Mouse (Mus musculus) cerebral cortex, adult 2 months (tissue): Measurements from ENCODE around the gene Nars2.

Source experiments
- WGBS: fragments of 180-500 bp; shearing (Covaris S2); methylation state at CpG from one replicate; pipeline ENCODE4 v1.1.7; 2018; 5-methylcytosine and 5-hydroxymethylcytosine counted together

Gene Nars2

DNA sequence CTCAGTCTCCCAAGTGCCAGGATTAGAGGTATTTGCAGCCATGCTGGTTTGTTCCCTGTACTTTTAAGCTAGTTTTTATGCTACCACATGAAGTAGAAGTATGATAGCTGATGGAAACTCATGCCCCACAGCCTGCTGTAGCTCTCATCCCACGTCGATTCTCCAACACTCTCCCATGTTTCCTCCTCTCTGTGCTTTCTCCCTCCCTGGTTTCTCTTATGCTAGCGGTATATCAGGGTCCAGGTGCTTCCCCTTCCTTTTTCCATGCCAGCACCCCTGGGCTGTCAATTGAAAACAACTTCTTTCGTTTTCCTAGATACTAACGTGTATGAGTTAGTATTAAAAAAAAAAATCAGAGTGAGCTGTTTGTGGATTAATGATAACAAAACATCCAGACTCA, 120.8 kb downstream of the Nars2 start:
- WGBS, result 79% methylated on average over 5 of the region's 5 CpGs

DNA sequence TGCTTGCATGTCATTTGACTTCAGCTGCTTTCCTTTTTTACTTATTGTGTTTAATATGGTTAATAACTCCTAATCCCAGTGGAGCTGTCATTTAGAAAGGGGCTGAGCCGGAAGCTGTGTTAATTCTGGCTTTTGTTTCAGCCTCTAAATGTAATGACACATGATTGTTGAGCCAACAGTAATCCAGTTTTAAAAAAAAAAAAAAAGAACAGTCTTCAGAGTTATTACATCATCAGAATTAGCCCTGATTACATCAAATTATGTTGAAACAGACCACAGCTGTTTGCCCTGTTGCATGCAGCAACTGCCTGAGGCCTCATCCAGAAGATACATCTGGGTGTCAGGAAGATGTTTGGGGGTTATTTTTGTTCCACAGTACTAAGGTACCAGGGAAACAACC, 123.7 kb downstream of the Nars2 start:
- 82% methylated on average over 1 of the region's 1 CpGs for WGBS

DNA sequence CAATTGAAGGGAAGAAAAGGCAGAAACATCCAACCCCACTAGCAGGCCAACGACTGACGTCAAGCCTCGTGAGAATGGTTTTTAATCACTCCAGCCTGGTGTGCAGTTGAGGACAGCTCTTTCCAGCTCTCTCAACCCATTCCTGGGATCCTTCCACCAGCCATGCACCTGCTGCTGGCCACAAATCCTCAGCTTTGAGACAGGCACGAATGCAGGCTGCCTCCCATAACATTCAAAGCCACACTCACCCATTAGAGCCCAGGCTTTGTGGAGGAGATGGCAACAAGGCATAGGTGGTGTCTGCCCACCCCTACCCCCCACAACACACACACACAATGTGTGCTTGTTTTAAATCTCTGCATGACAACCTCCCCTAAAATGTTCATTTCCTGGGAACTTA, 127.4 kb downstream of the Nars2 start:
- WGBS, result 36% methylated on average over 4 of the region's 4 CpGs

DNA sequence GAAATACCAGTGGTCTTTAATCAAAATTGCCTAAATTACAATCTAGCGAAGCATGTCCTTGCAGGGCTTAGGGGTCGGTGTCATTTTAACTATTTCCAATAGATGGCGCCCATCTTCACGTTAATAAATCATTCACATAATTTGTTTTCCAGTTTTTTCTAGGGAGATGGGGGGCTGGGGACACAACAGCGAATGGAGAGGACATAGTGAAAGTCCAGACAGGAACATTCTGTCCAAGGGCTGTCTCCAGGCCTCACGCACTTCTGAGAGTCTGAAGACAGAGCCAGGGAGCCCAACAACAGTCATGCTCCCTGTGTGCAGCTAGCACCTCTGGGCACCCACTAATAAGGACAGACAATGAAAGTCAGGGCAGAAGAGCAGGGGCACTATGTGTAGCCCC, 127.8 kb downstream of the Nars2 start:
- WGBS, result 11% methylated on average over 6 of the region's 6 CpGs

DNA sequence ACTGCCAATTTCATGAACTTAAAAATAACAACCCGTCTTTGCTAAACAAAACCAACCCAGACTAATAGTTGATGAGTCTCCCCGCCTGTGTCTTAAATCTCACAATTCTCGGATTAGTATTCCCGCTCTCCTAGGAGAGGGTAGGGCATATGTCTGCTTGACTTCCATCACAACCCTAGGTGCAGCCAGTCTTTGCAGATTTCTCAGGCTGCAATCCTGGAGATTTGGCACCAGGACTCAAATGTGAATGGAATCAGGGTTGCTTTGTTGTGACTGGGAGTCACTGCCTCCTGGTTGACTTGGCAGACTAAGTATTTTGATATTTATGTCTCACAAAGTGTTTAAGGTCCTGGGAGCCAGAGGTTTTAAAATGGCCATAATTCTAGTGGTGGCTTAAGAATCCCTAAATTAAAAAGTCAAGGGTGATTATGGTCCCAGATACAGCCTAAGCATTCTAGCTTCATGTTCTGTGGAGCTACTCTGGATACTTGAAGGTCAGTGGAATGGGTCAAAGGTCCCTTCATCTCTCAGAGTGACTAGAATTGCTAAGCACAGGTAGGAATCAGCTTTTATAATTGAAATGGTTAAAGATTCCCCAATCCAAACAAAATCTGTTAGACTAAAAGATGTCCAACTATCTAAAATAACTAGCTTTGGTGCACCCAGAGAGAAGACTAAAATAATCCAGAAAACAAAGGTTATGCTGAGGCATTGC, 128.5 kb downstream of the Nars2 start:
- 44% methylated on average over 4 of the region's 4 CpGs for WGBS

DNA sequence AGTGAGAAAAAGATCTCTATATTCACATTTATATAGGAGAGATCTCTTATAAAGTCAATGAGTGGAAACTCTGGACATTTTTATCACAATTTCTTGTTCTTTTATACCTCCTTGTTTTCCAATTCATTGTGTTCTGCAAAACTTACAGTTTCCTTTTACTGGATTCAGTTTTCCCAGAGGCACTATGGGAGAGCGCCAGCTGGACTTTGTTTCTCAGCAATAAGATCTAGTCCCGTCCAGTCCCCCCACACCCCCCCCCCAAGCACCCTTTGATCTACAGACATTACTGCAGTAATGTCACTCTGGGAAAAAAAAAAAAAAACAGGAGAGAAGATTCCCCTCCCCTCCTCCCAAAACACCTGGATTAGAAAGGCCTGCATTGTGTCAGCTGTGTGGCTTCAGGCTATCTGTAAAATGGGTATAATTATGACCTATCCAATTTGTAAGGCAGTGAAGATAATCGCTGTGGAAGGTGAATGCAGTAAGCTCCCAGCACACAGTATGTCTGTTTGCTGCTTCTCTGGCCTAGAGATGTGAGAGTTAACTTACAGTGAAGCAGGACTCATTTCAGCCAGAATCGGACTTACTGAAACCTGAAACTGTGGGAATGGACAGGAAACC, 129.4 kb downstream of the Nars2 start:
- 37% methylated on average over 4 of the region's 4 CpGs for WGBS

DNA sequence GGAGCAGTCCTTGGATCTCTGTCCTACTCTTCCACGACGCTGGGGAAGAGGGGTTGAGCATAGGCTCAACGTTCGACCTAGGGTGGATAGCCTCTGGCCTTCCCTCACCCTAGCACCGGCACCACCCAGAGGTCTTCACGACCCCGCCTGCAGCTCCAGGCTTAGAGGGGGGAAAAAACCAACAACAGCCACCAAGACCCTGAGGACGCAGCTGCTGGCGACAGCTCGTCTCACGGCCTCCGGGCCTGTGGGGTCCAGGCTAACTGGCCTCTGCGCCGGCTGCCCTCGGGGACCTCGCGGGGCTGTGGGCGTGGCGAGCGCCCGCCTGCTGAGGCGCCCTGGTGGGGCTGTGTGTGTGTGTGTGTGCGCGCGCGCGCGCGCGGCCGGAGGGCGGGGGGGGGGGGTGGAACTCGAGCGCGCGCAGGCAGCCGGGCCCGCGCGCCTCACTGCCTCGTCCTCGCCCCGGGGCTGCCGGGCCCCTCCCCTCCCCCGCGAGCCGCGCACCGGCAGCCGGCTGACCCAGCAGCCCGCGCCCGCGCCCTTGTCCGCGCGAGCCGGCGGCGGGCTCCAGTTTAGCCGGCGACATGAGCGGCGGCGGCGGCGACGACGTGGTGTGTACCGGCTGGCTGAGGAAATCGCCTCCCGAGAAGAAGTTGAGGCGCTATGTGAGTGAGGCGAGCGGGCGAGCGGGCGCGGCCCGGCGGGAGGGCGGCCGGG, 130.1 kb downstream of the Nars2 start, which contains the start of gene Gab2:
Gene Gab2 (plus strand): TSS at position 345 of the 717 bp plus-strand sequence.
- WGBS, result under 1% methylated on average over 64 of the region's 83 CpGs

DNA sequence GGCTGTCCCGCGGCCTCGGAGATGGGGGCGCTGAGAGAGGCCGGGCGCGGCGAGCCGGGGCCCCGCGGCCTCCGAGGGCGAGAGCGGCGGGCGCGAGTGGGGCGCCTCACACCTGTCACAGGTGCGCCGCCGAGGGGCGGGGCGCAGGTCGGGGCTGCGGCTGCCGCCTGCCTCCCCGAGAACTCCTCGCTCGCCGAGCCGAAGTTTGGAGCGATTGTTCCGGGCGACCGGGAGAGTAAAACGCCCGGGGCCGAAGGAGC, 130.6 kb downstream of the Nars2 start:
- WGBS, result under 1% methylated on average over 37 of the region's 38 CpGs

DNA sequence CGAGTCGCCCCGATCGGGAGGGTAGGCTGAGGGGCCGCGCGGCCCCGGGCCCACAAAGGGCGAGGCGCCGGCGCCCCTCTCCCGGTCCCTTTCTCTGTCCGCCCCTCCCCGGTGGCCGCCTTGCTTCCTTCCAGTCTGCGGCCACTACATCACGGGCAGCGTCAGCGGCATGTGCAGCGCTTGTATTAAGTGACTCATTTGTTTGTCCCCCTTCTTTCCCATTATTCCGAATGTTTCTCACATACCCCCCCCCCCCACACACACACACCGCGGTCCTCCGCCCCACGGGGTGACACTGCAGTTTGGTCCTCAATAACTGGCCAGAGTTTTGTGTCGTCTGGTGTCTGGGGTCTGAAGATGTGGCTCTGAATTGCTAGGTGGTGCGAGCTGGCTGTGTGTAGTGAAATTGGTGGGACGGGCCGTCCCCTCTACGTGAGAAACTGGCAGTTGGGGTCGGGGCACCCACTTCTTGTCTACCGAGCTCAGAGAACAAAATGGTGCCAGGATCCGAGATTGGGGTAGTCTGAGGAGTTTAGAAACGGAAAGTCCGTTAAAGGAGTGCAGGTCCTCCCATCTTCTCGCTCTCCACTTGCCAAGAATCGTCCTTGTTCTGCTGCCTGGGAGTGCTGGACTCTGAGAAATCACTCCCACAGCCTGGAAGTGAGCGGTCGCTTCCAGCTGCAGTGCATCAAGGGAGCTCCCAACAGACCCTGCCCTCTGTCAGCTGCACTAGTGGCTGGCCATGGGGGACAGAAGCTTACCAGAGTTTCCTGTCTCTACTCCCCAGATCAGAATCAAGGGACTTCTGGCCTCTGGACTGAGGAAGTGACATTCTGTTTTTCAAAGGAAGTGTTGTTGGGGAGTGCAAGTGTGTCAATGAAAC, 131.2 kb downstream of the Nars2 start:
- under 1% methylated on average over 40 of the region's 40 CpGs for WGBS

DNA sequence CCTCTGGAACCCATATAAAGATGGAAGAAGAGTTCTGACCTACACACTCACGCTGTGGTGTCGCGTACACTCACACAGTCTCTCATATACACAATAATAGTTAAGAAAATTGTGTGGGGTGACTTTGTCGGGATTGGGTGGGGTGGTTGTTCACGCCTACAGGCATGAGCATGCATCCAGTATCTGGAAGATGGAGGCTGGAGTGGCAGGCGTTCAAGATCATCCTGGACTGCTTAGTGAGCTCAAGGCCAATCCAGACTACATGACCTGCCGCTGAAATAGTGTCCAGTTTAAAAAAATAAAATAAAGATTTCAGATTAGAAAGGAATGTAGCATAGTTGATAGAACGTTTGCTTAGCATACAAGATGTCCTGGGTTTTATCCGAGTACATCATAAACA, 132.3 kb downstream of the Nars2 start:
- 86% methylated on average over 9 of the region's 9 CpGs for WGBS

DNA sequence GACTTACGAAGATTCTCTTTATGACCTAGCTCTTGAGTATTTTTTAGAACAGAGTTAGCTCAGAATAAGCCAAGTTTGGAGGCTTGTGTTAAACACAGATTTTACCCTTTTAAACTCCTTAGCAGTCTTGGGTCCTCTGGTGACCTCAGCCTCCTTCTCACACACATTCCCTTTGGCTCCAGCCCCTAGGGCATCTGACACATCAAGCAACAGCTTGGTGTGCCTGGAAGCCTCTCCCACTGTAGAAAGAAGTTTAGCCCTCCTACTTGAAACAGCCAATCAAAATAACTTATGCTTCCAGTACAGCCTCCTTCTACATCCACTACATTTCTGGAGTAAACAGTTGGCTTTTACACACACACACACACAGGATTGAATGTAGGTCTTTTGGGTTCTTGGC, 132.9 kb downstream of the Nars2 start:
- WGBS, result 77% methylated on average over 1 of the region's 1 CpGs

DNA sequence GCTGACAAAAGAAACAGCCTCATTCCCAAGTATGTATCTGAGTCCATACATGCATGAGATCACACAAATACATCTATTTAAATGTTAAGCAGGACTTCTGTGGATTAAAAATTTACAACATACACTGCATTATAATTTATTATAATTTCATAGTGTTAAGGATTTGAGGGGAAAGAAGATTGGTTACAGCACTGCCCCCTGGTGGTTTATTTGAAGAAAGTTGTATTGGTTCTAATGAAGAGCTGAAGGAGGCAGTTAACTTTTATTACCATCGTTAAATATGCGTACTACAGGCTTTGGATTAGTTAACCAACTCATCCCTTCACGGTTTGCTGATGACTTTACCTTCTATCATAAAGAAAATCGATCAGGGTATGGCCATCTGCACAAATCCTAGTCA, 134.0 kb downstream of the Nars2 start:
- 14% methylated on average over 4 of the region's 4 CpGs for WGBS

DNA sequence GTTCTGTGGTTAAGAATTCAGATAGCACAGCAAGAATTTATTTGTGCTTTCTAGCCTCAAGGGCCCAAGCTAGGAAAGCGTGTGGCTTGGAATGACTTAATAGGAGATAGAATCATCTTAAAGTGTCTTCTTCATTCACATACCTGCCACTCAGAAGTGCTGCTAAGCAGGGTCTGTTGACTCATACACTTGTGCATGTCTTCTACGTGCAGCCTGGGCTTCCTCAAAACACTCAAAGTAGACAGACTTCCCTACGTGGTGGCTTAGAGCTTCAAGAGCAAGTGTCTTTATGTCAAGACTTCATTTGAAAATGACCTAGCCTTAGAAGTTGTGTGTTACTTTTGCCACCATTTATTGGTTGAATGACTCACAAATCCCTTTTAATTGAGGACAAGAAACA, 142.9 kb downstream of the Nars2 start:
- 83% methylated on average over 3 of the region's 3 CpGs for WGBS

DNA sequence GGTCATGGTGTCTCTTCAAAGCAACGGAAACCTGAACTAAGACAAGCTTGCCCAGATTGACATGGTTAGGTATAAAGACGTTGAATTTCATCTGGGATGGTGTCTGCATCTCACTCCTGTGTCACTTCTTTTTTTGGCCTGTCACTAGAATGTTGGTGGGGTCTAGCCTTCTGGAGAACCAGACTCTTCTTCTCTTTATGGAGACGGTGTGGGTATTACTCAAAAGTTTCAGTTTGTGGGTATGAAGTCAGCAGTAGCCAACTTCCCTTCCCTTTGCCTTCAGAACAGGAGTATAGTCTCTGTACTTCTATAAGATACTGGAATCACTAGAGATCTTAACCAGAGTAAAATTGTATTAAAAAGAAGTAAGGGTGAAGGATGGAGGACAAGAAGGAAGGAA, 156.8 kb downstream of the Nars2 start:
- WGBS, result 91% methylated on average over 3 of the region's 3 CpGs
